Mouse (Mus musculus): ENCODE results near the gene Alk.

Alk gene

GRCm38 (mm10) chr17:72604610-72604980 is at the start of gene Alk:
Gene Alk (minus strand): TSS chr17:72604627.
- DNase-seq = peak; percentile 91

GRCm38 (mm10) chr17:72652801-72653200 is 48.4 kb upstream of the Alk start:
- DNase-seq = no peak

GRCm38 (mm10) chr17:72648607-72649217 is 44.3 kb upstream of the Alk start:
- DNase-seq = no peak

- no peak for DNase-seq
Measured at GRCm38 (mm10) chr17:72646167-72646566, 41.7 kb upstream of the Alk start.

GRCm38 (mm10) chr17:72640095-72640494 is 35.7 kb upstream of the Alk start:
- DNase-seq = no peak

GRCm38 (mm10) chr17:72639400-72639799 is 35.0 kb upstream of the Alk start:
- DNase-seq = no peak

DNA sequence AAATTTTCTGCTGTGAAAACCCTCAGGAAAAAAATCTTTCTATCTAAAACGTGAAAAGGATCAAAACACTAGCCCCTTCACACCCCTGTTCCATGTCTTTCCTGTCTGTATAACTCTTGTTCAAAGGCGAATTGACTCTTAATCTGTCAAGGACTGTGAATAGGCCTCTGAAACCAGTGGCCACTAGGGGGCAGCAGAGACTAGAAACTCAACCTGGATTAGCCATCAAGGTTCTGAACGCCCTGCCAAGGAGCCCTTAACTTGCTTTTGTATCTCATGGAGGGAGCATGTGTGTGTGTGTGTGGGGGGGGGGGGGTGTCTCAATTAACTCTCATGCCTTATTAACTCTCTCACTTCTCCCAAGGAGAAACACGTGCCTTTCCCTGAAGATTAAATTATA is 1.8 kb upstream of the Alk start:
- DNase-seq = peak; percentile 92

GRCm38 (mm10) chr17:72603886-72604609 is 379 bp downstream of the Alk start:
- no peak for DNase-seq

DNA sequence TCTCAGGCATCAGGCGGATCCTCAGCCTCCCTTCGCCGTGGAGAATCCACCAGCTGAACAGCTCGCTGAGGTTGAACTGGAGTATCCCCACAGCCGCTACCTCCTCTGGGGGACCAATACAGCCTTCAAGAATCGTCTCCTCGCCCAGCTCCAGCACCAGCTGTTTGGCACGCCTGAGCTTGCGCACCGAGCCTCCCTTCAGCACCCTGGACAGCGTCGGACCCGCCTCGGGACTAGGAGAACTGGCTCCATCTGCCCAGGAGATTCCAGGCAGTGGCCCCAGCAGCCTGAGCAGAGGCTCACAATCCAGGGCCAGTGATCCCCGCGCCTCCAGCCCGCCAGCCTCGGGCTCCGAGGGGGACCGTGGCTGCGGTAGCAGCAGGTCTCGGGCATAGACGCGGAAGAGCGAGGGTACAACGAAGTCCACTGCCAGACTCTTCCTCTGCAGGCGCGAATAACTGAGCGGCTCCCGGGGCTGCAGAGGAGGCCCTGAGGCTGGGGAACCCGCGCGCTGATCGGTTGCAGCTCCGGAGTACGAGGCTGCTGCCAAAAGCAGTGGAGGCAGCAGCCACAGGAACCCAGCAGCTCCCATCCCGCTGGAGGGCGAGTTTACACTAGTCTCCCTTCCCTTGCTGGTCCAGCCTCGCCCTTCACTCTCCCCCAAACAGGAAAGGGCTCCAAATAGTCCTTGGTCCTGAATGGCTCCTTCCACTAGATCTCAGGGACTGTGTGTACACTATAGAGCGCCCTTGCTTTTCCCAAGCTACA is 1.1 kb downstream of the Alk start:
- DNase-seq = peak; percentile 81

- DNase-seq = no peak
Measured at GRCm38 (mm10) chr17:72600806-72601205, 3.6 kb downstream of the Alk start.

DNA sequence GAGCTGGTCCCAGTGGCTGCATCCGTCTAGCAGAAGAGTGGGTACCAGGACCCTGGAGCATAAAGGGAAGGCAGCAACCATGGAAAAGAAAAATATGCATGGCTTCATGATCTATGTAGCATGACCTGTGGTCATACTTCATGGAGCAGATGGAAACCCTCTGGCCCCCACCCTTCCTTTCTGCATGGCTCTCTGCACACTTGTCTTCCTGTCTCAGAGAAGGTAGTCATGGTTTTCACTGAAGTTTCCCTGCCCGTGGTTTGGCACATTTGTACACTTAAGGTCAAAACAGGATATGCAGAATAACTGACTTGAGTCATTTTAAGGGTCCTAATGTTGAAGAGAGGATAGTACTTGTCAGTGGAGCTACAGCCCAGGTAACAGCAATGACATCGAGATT is 16.8 kb downstream of the Alk start:
- no peak for DNase-seq

DNA sequence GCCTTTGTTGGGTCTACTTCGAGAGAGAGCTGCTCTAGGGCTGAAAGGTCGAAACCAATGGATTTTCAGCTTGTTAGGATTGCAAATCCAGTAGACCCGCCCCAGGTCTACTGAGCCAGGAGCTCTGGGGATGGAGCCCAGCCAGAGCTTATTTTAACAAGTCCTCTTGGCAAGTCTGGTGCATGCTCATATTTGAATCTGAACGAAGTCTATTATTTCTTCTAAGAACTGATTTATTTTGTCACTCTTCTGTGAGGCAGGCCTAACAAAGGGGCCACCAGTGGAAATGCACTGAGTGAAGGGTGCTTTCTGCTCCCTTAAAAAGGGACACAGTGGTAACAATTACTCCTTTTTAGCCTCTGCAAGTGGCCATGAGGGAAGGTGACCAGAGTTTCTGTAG is 24.3 kb downstream of the Alk start:
- no peak for DNase-seq

DNA sequence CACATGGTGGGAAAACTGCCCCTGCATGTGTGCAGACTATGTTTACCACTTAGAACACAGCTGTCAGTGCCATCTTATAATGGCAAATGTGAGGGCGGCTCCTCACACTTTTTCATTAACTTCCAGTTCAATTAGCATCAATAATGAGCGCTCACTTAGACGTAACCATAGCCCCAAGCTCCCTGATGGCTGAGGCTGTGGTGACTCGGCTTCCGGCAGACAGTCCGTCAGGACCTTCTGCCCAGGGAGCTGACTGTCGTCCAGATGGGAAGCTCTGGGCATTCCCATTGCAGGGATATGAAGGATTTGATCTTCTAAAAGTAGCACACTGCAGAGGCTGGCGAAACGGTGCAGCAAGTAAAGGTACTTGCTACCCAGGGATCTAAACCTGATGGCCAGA is 25.1 kb downstream of the Alk start:
- DNase-seq = no peak

DNA sequence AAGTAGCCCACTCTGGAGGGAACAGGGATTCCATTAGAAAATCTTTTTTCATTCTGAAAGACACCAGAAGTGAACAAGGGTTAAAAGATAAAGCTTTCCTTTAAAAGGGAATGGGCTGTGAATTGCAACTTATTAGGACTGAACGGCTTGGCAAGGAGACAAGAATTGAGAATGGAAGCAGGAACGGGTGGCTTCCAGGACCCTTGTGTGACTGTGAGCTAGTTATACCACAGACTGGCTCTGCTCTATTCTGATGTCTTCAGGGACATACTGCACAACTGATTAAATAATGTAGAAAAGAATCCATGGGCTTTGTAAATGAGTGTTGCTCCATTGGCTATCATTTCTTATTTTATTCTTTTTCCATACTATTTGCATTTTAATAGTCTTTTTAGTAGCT is 33.0 kb downstream of the Alk start:
- DNase-seq = no peak

DNA sequence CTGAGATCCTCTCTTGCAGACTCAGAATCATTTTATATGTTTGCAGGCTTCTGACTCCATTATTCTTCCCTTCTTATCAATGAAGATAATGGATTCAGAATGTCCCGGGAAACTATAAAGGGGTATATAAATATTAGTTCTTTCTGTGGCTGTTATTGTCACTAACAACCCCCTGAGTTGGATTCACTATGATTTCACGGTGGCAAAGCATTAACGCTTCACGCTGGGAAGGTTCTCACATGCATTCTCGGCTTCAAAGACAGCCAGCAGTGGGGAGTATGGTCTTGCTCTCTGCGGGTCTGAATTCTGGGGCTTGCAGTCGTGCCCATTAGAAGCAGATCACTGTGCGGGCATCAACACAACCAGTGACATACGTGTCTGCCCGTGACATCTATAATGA is 34.9 kb downstream of the Alk start:
- DNase-seq = no peak

DNA sequence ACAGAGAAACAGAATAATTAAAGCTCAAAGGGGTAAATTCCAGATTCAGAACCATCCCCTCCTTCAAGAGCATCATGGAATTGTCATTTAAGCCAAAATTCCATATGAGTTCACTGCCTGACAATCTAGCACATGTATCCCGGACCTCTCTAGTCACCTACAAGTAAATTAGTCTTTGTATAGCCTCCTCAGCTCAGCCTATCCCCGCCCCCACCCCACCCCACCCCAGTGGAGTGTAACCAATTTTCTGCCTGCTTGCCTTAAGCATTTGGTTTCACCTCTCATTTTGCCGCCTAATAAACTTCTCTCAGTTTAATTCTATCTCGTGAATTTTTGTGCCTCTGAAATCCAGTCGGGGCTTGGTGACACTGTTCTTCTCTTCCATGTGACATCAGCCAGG is 41.0 kb downstream of the Alk start:
- DNase-seq = no peak

- DNase-seq = no peak
Measured at GRCm38 (mm10) chr17:72561471-72561870, 43.0 kb downstream of the Alk start.

DNA sequence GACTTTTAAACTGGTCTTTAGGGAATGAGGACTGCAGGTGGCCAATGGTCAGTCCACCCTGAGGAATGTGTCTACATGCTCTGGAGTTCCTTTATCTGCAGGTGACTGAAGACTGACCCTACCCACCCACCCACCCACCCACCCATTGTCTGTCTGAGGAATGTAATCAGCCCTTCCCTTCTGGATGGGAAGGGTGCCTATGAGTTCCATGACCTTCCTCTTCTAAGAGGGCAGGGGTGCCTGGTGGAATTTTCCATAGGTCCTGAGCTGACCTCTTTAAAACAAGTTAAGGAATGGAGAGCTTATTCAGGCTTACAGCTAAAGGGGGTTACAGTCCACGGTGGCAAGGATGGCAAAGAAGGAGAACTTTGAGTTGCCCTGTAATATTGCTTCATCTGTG is 43.7 kb downstream of the Alk start:
- DNase-seq = no peak

- no peak for DNase-seq
Measured at GRCm38 (mm10) chr17:72557029-72557735, 47.2 kb downstream of the Alk start.

GRCm38 (mm10) chr17:72546274-72546673 is 58.2 kb downstream of the Alk start:
- no peak for DNase-seq

GRCm38 (mm10) chr17:72535304-72535703 is 69.1 kb downstream of the Alk start:
- DNase-seq = no peak

GRCm38 (mm10) chr17:72532266-72532665 is 72.2 kb downstream of the Alk start:
- DNase-seq = no peak

- DNase-seq = no peak
Measured at GRCm38 (mm10) chr17:72528481-72528880, 75.9 kb downstream of the Alk start.

GRCm38 (mm10) chr17:72527481-72527880 is 76.9 kb downstream of the Alk start:
- no peak for DNase-seq
